Mouse (Mus musculus) limb, embryonic 12.5 days (tissue): ENCODE measurements around the gene Tmem138. TPM values are rescaled to one million over a fixed set of nuclear protein-coding genes. Genes with fewer than 3 reads are reported as not detected.

Source experiments
- ATAC-seq: fragments of 200-750 bp; cut with Nextera tagmentation; 2 replicates; pipeline ENCODE4 v1.8.0; 2017; ENCODE audit warnings: low read depth, moderate TSS enrichment; ENCODE audit not compliant: insufficient number of reproducible peaks, insufficient read depth, low FRiP score, low TSS enrichment
- H3K27ac ChIP-seq: fragments of 300-500 bp; sonication (generic); 2 replicates; pipeline ENCODE4 v1.5.1; 2016; ENCODE audit warnings: mild to moderate bottlenecking, moderate library complexity
- H3K27me3 ChIP-seq: fragments of 300-500 bp; sonication (generic); 2 replicates; pipeline ENCODE4 v1.6.1; 2016; ENCODE audit warnings: mild to moderate bottlenecking, moderate library complexity
- H3K36me3 ChIP-seq: fragments of 300-500 bp; sonication (generic); 2 replicates; pipeline ENCODE4 v1.6.1; 2016; ENCODE audit warnings: mild to moderate bottlenecking, moderate library complexity
- H3K4me1 ChIP-seq: fragments of 300-500 bp; sonication (generic); replicated peaks from 2 replicates; pipeline ENCODE4 v1.6.1; 2016
- H3K4me2 ChIP-seq: fragments of 300-500 bp; sonication (generic); 2 replicates; pipeline ENCODE4 v1.6.1; 2016; ENCODE audit warnings: mild to moderate bottlenecking, moderate library complexity
- H3K4me3 ChIP-seq: fragments of 300-500 bp; sonication (generic); replicated peaks from 2 replicates; pipeline ENCODE4 v1.5.1; 2016; ENCODE audit warnings: mild to moderate bottlenecking
- H3K9ac ChIP-seq: fragments of 300-500 bp; sonication (generic); replicated peaks from 2 replicates; pipeline ENCODE4 v1.6.1; 2016; ENCODE audit warnings: mild to moderate bottlenecking, moderate library complexity
- H3K9me3 ChIP-seq: fragments of 300-500 bp; sonication (generic); 2 replicates; pipeline ENCODE4 v1.6.1; 2016; ENCODE audit warnings: mild to moderate bottlenecking, moderate library complexity
- WGBS: fragments of 180-500 bp; shearing (Covaris S2); methylation state at CpG from one replicate; pipeline ENCODE4 v1.1.7; 2016; 5-methylcytosine and 5-hydroxymethylcytosine counted together
- polyA plus RNA-seq: library from polyadenylated mRNA; unstranded; fragments of >200 nt; fragmentation: Nextera tagmentation; extraction: Ambion mirVana; gene quantifications from 2 replicates; pipeline ENCODE4 v1.2.1, GENCODE M21; 2016

Tmem138 gene
- polyA plus RNA-seq = 38.9 and 43.3 TPM in 2 replicates

GRCm38 (mm10) chr19:10576690-10577561 is at the start of gene Tmem138, which contains the start of gene Cyb561a3:
Tmem138 (minus strand) TSS chr19:10577362.
Cyb561a3 (plus strand) TSS chr19:10577172.
- peak within 1 kb of the TSS; percentile 92 for H3K27ac ChIP-seq
- peaks cover 38% of the 10 kb centered on the region for H3K36me3 ChIP-seq
- WGBS = under 1% methylated on average over 44 of the region's 44 CpGs
- no peaks in the 10 kb centered on the region for H3K27me3 ChIP-seq
- peak within 1 kb of the TSS; percentile 64 for H3K4me3 ChIP-seq
- peak within 1 kb of the TSS; percentile 79 for H3K9ac ChIP-seq
- H3K4me2 ChIP-seq = peak within 1 kb of the TSS; percentile 80
- H3K9me3 ChIP-seq = no peaks in the 10 kb centered on the region
- ATAC-seq = peak; percentile 92
- H3K4me1 ChIP-seq = peaks cover 17% of the 10 kb centered on the region

GRCm38 (mm10) chr19:10608573-10609240 is 31.5 kb upstream of the Tmem138 start:
- 73% methylated on average over 5 of the region's 5 CpGs for WGBS
- Histone ChIP-seq H3K27me3 (no peaks in the 10 kb centered on the region), H3K9ac (no peak overlapping the region), H3K9me3 (no peaks in the 10 kb centered on the region), H3K36me3 (peaks cover 66% of the 10 kb centered on the region), H3K4me3 (no peak overlapping the region), H3K4me2 (0 out of 2 replicates have a peak overlapping the region, but pooled peaks have one; percentile 2), H3K4me1 (peaks cover 28% of the 10 kb centered on the region), H3K27ac (peak overlapping the region; percentile 8)
- no peak for ATAC-seq

- H3K27me3 ChIP-seq = no peaks in the 10 kb centered on the region
- H3K4me3 ChIP-seq = peak overlapping the region; percentile 93
- H3K9me3 ChIP-seq = no peaks in the 10 kb centered on the region
- 6% methylated on average over 20 of the region's 20 CpGs for WGBS
- no peak for ATAC-seq
- H3K36me3 ChIP-seq = peaks cover 39% of the 10 kb centered on the region
- H3K4me2 ChIP-seq = peak overlapping the region; percentile 84
- H3K4me1 ChIP-seq = peaks cover 28% of the 10 kb centered on the region
- H3K9ac ChIP-seq = peak overlapping the region; percentile 95
- peak overlapping the region; percentile 95 for H3K27ac ChIP-seq
These were observed 28.9 kb upstream of the Tmem138 start for GRCm38 (mm10) chr19:10605901-10606622.

DNA sequence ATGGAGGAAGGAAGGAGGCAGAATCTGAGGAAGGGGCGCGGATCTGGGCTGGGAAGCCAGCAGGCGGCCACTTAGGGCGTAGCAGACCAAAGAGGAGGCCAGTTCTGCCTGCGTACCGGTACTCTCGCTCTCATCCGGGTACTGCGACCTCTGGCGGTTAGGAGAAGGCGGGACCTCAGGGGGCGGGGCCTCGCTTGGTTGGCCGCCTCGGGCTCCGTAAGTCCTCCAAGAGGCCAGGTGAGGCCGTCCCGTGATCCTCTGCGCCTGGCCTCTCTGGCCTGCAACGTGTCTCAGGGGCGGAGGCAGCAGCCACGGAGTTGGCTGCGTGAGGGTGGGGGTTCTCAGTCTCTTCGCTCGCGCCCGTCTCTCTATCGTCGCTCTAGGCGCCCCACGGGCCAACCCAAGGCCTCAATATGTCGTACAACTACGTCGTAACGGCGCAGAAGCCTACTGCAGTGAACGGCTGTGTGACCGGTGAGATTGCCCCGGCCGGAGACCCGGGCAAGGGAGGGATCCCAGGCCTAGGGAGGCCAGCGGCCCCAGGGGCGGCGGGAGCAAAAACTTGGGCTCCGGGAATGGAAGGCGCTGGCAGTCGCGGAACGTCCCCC is 28.2 kb upstream of the Tmem138 start, which contains the start of the genes Ddb1 and Tkfc:
Ddb1 (plus strand) TSS at position 35 of the 608 bp plus-strand sequence.
Tkfc (minus strand) TSS at position 362 of the 608 bp plus-strand sequence.
- Histone ChIP-seq H3K9ac (peak within 1 kb of the TSS; percentile 95), H3K36me3 (peaks cover 35% of the 10 kb centered on the region), H3K27me3 (no peaks in the 10 kb centered on the region), H3K27ac (peak within 1 kb of the TSS; percentile 95), H3K4me1 (peaks cover 28% of the 10 kb centered on the region), H3K4me2 (peak within 1 kb of the TSS; percentile 84), H3K4me3 (peak within 1 kb of the TSS; percentile 93), H3K9me3 (no peaks in the 10 kb centered on the region)
- peak; percentile 97 for ATAC-seq
- WGBS = under 1% methylated on average over 49 of the region's 49 CpGs

DNA sequence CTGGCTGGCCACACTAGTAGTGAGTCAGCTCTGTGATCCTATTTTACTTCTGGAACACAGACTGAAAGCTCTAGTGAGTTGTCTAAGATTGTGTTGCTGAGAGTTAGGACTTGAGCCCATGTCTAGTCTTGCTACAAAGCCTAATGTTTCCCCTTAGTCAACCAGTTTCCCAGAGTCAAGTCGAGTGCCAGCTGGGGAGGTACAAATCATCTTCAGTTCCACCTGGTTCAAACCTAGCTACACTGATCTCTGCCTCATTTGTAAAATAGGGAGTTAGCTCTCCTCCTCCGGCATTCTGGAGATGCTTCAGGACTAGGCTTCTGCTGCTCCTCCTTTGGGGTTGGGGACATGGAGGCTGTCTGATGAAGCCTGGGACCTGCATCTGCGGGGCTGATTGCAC is 27.4 kb upstream of the Tmem138 start:
- Histone ChIP-seq H3K9me3 (no peaks in the 10 kb centered on the region), H3K36me3 (peaks cover 34% of the 10 kb centered on the region), H3K9ac (peak overlapping the region; percentile 77), H3K4me3 (peak overlapping the region; percentile 93), H3K27me3 (no peaks in the 10 kb centered on the region), H3K27ac (peak overlapping the region; percentile 94), H3K4me1 (peaks cover 28% of the 10 kb centered on the region), H3K4me2 (peak overlapping the region; percentile 84)
- no peak for ATAC-seq
- WGBS = 50% methylated on average over 3 of the region's 3 CpGs

- H3K4me3 ChIP-seq = no peak overlapping the region
- no peaks in the 10 kb centered on the region for H3K9me3 ChIP-seq
- WGBS = 86% methylated on average over 18 of the region's 18 CpGs
- H3K9ac ChIP-seq = peak overlapping the region; percentile 77
- peak overlapping the region; percentile 94; the same call in 1 of the 2 replicates for H3K27ac ChIP-seq
- peaks cover 28% of the 10 kb centered on the region for H3K4me1 ChIP-seq
- peaks cover 36% of the 10 kb centered on the region for H3K36me3 ChIP-seq
- no peak for ATAC-seq
- no peak overlapping the region; the same call in 1 of the 2 replicates for H3K4me2 ChIP-seq
- no peaks in the 10 kb centered on the region for H3K27me3 ChIP-seq
These were observed 26.7 kb upstream of the Tmem138 start for GRCm38 (mm10) chr19:10603660-10604523.

DNA sequence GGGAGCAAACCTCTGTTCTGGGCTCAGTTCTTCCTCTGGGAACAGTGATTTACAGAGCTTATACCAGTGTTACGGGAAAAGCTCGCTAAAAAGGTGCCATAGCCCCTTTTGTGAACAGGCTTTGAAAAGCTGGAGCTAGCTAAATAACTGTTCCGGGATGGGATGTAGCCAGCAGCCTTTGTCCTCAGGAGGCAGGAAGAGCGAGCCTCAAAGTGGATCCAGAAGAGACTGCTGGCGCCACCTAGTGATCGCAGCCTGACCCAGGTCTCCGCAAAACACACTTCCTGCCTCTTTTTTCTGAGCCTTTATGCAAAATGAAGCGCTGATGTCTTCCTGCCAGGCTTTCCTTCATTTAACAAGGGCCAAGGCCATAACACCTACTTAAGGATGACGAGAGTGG is 25.6 kb upstream of the Tmem138 start:
- H3K9me3 ChIP-seq = no peaks in the 10 kb centered on the region
- H3K27ac ChIP-seq = peak overlapping the region; percentile 84
- H3K4me3 ChIP-seq = peak overlapping the region; percentile 26
- peaks cover 32% of the 10 kb centered on the region for H3K36me3 ChIP-seq
- ATAC-seq = no peak
- H3K9ac ChIP-seq = peak overlapping the region; percentile 44
- peaks cover 20% of the 10 kb centered on the region for H3K4me1 ChIP-seq
- H3K27me3 ChIP-seq = no peaks in the 10 kb centered on the region
- H3K4me2 ChIP-seq = peak overlapping the region; percentile 52
- 3% methylated on average over 9 of the region's 9 CpGs for WGBS

DNA sequence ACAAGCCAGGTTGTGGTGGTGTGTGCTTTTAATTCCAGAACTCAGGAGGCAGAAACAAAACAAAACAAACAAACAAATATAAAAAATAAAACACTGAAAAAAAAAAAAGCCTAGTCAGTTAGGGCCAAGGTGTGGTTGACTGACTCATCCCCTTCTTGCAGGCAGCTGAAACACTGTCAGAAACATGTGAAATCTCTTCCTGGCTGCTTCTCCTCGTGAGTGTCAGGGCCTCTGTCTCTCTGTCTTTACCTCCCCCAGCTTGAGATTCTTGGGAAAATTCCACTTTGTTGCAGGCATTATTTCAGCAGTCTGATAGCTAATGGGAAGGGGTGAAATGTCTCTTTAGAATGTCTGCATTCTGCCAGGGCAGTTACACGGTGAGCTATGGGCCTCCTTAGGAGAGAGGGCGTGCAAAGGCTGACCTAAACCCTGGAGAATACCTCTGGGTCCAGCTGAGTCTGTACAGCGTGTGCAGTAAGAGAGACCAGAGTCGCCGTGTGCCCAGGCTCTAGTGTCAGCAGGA is 25.1 kb upstream of the Tmem138 start:
- peak overlapping the region; percentile 44 for H3K9ac ChIP-seq
- ATAC-seq = no peak
- peak overlapping the region; percentile 84 for H3K27ac ChIP-seq
- no peaks in the 10 kb centered on the region for H3K27me3 ChIP-seq
- peak overlapping the region; percentile 52 for H3K4me2 ChIP-seq
- H3K9me3 ChIP-seq = no peaks in the 10 kb centered on the region
- H3K36me3 ChIP-seq = peaks cover 29% of the 10 kb centered on the region
- whole genome bisulfite sequencing = 11% methylated on average over 6 of the region's 6 CpGs
- H3K4me1 ChIP-seq = peaks cover 16% of the 10 kb centered on the region
- peak overlapping the region; percentile 26 for H3K4me3 ChIP-seq

- ATAC-seq = no peak
- Histone ChIP-seq H3K27me3 (no peaks in the 10 kb centered on the region), H3K4me1 (peaks cover 4% of the 10 kb centered on the region), H3K27ac (no peak overlapping the region), H3K9ac (no peak overlapping the region), H3K36me3 (peaks cover 48% of the 10 kb centered on the region), H3K9me3 (no peaks in the 10 kb centered on the region), H3K4me3 (no peak overlapping the region), H3K4me2 (no peak overlapping the region)
- 94% methylated on average over 2 of the region's 2 CpGs for WGBS
These were observed 22.5 kb upstream of the Tmem138 start for GRCm38 (mm10) chr19:10599648-10600047.
